Mouse (Mus musculus) 3134 (cell line): ENCODE data around the gene Gm13288.
"Not testable (repeated sequence)": the region's sequence is repeated elsewhere in the genome, so short reads cannot be mapped to it uniquely, and the experiment has no call there.

Experiments used
- DNase-seq: peaks from one replicate; pipeline ENCODE4 v3.0.0-alpha.2; 2011; ENCODE audit warnings: low spot score; ENCODE audit not compliant: insufficient read length; ENCODE audit errors: extremely low read depth

The Gm13288 gene

GRCm38 (mm10) chr4:88805231-88805630, at the start of gene Gm13288:
Gm13288 (plus strand) TSS chr4:88805531.
- not testable (repeated sequence) for DNase-seq

DNA sequence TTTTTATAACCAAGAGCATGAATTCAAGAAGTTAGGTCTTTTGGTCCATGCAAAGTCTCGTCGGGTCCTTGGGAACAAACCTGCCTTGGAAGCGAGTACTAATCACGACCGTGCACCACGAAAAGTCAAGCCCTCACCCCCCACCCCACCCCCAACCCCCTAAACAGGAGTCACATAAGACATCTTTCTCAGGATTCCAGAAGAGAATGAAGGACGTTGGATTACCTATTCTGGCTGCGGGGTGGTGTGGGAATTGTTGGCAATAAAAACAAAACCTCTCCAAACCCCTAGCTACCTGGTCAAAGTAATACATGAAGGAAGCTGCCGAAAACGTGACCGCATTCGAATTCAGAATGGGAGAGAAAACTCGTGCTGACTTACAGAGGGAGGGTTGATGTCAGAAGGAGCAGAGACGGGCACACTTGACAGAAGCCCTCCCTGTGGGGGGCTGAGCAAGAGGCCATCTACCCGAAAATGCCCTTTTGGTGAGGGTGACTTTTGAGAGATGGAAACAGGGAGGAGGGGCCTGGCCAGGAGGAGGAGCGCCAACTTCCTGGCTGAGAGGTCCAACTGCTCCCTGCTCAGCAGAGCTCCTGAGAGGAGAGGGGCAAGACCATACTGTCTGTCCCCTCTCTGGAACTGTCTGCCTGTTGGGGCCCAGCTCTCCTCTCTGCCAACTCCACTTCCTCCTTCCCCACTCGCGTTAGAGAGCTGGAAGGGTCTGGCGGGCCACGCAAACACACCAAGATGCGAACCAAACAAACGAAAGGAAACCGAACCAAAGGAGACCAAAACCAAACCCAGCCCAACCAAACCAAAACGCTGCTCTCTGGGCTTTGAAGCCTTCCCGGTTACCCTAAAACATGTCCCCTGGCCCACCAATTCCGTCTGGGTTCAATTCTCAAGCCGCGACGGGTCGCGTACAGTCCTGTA, 48.5 kb upstream of the Gm13288 start:
- DNase-seq = peak; percentile 21

- not testable (repeated sequence) for DNase-seq
Measured at GRCm38 (mm10) chr4:88757628-88758031, 47.7 kb upstream of the Gm13288 start.

GRCm38 (mm10) chr4:88758751-88759150, 46.6 kb upstream of the Gm13288 start:
- DNase-seq = not testable (repeated sequence)

- DNase-seq = not testable (repeated sequence)
Measured at GRCm38 (mm10) chr4:88759610-88760268, 45.6 kb upstream of the Gm13288 start, which contains the start of gene Gm13283. Gm13283 (plus strand) TSS chr4:88760119.

DNA sequence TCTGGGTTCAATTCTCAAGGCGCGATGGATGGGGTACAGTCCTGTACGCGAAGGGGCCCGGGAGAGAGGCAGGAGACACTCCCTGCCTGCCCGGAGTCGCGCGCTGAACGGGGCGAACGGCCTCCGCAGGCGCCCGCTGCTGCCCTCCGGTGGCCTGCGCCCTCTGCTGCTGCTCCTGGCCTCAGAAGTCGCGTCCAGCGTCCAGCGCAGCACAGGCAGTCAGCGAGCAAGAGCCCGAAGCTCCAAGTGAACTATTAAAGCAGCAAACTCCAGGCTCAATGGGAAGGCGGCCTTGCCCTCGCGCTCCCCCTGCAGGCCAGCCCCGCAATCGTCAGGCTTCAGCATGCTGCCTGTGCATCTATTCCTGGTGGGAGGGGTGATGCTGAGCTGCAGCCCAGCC, 44.9 kb upstream of the Gm13288 start:
- DNase-seq = not testable (repeated sequence)

- DNase-seq = not testable (repeated sequence)
Measured at GRCm38 (mm10) chr4:88761776-88762175, 43.6 kb upstream of the Gm13288 start.

DNA sequence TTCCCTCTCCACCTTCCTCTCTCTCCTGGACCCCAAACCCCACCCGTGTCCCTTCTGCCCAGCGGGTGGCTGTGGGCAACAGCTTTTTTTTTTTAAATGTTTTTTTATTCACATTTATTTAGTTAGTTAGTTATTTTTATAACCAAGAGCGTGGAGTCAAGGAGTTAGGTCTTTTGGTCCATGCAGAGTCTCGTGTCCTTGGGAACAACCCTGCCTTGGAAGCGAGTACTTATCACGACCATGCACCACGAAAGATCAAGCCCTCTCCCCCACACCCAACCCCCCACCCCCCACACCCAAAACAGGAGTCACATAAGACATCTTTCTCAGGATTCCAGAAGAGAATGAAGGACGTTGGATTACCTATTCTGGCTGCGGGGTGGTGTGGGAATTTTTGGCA, 43.0 kb upstream of the Gm13288 start:
- DNase-seq = not testable (repeated sequence)

GRCm38 (mm10) chr4:88763384-88764018, 41.8 kb upstream of the Gm13288 start:
- DNase-seq = peak; percentile 83

DNA sequence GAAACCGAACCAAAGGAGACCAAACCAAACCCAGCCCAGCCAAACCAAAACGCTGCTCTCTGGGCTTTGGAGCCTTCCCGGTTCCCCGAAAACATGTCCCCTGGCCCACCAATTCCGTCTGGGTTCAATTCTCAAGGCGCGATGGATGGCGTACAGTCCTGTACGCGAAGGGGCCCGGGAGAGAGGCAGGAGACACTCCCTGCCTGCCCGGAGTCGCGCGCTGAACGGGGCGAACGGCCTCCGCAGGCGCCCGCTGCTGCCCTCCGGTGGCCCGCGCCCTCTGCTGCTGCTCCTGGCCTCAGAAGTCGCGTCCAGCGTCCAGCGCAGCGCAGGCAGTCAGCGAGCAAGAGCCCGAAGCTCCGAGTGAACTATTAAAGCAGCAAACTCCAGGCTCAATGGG, 31.8 kb upstream of the Gm13288 start, which contains the start of gene Gm13290:
Gene Gm13290, plus strand, starts transcription at position 301 of the 400 bp plus-strand sequence.
- not testable (repeated sequence) for DNase-seq

GRCm38 (mm10) chr4:88776622-88777021, 28.7 kb upstream of the Gm13288 start, which contains the start of gene Gm13289:
Gm13289 (plus strand) TSS chr4:88776922.
- not testable (repeated sequence) for DNase-seq

GRCm38 (mm10) chr4:88779550-88779949, 25.8 kb upstream of the Gm13288 start, which contains the start of gene Gm13272:
Gm13272 (plus strand) TSS chr4:88779850.
- not testable (repeated sequence) for DNase-seq

DNA sequence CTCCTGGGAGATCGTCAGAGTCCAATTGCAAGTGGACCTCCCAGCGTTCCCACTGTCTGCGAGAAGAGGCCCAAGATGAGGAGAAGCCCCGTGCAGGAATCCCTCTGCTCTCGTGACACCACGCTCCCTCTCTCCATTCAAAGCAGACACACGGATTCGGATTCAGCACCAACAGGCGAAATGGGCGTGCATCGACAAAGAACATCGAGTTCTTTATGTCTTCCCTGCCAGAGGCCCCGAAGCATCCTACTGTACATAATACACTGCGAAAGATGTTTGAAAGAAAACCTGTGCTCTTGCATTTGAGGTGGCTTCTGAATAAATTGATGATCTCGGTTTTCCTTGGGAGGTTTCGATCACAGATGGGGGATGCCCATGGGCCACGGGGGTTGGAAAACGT, 25.0 kb upstream of the Gm13288 start:
- not testable (repeated sequence) for DNase-seq

DNA sequence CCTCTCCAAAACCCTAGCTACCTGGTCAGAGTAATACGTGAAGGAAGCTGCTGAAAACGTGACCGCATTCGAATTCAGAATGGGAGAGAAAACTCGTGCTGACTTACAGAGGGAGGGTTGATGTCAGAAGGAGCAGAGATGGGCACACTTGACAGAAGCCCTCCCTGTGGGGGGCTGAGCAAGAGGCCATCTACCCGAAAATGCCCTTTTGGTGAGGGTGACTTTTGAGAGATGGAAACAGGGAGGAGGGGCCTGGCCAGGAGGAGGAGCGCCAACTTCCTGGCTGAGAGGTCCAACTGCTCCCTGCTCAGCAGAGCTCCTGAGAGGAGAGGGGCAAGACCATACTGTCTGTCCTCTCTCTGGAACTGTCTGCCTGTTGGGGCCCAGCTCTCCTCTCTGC, 23.5 kb upstream of the Gm13288 start, which contains the start of gene Ifnz:
Gene Ifnz, plus strand, starts transcription at position 301 of the 400 bp plus-strand sequence.
- not testable (repeated sequence) for DNase-seq

- not testable (repeated sequence) for DNase-seq
Measured at GRCm38 (mm10) chr4:88782335-88782734, 23.0 kb upstream of the Gm13288 start.

DNA sequence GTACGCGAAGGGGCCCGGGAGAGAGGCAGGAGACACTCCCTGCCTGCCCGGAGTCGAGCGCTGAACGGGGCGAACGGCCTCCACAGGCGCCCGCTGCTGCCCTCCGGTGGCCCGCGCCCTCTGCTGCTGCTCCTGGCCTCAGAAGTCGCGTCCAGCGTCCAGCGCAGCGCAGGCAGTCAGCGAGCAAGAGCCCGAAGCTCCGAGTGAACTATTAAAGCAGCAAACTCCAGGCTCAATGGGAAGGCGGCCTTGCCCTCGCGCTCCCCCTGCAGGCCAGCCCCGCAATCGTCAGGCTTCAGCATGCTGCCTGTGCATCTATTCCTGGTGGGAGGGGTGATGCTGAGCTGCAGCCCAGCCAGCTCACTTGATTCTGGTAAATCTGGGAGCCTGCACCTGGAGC, 19.9 kb upstream of the Gm13288 start, which contains the start of gene Gm13276:
Gene Gm13276, plus strand, starts transcription at position 301 of the 400 bp plus-strand sequence.
- DNase-seq = not testable (repeated sequence)

DNA sequence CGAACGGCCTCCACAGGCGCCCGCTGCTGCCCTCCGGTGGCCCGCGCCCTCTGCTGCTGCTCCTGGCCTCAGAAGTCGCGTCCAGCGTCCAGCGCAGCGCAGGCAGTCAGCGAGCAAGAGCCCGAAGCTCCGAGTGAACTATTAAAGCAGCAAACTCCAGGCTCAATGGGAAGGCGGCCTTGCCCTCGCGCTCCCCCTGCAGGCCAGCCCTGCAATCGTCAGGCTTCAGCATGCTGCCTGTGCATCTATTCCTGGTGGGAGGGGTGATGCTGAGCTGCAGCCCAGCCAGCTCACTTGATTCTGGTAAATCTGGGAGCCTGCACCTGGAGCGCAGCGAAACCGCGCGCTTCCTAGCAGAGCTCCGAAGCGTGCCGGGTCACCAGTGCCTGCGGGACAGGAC, 16.9 kb upstream of the Gm13288 start, which contains the start of gene Gm13277:
Gene Gm13277, plus strand, starts transcription at position 231 of the 400 bp plus-strand sequence.
- not testable (repeated sequence) for DNase-seq

GRCm38 (mm10) chr4:88791250-88791649, 14.1 kb upstream of the Gm13288 start, which contains the start of gene Gm13278:
Gm13278 (plus strand) TSS chr4:88791550.
- not testable (repeated sequence) for DNase-seq

- not testable (repeated sequence) for DNase-seq
Measured at GRCm38 (mm10) chr4:88793936-88794675, 11.2 kb upstream of the Gm13288 start, which contains the start of gene Gm13275. Gm13275 (plus strand) TSS chr4:88794487.
